Mouse (Mus musculus) B cell, adult (primary cell): ENCODE measurements around the gene Olfr825. TPM values are rescaled to one million over a fixed set of nuclear protein-coding genes. Genes with fewer than 3 reads are reported as not detected.

ENCODE experiments used
- total RNA-seq: library from RNA; stranded (reverse); gene quantifications from 4 replicates; pipeline ENCODE4 v1.2.4, GENCODE M21; 2023; ENCODE audit not compliant: inconsistent age

The Olfr825 gene
- total RNA-seq: not detected in 4 replicates

GRCm38 (mm10) chr10:130166666-130167065 lies at the start of gene Olfr825:
Olfr825 (minus strand) TSS chr10:130166766.

GRCm38 (mm10) chr10:130214303-130214702 lies 47.7 kb upstream of the Olfr825 start, which contains the start of gene Olfr827:
Olfr827 (minus strand) TSS chr10:130214403.

GRCm38 (mm10) chr10:130184086-130184485 lies 17.5 kb upstream of the Olfr825 start, which contains the start of gene Olfr826:
Olfr826 (minus strand) TSS chr10:130184186.

DNA sequence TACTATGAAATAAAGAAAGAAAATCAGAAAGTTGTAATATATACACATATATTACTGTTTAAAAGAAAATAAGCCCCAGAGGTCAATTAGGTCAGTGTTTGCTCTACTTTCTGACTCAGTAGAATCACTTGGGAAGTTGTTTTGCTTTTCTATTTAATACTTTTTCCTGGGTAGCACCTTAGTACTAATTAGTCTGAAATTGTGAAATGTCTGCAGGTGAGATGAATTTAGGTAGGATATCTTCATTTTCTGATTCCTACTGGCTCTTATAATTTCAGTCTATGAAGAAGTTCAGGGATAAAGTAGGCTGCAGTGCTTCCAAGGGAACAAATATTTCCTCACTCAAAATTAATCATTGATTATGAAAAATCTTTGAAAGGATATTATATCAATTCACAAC lies 36.7 kb downstream of the Olfr825 start, which contains the start of gene Olfr824:
Gene Olfr824 (minus strand): TSS at position 101 of the 400 bp plus-strand sequence.

DNA sequence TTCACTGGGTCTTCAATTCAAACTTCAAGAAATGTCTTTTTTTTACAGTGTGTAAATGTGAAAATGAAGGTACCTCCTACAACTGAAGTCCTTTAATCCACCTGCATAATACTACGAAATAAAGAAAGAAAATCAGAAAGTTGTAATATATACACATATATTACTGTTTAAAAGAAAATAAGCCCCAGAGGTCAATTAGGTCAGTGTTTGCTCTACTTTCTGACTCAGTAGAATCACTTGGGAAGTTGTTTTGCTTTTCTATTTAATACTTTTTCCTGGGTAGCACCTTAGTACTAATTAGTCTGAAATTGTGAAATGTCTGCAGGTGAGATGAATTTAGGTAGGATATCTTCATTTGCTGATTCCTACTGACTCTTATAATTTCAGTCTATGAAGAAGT lies 51.3 kb downstream of the Olfr825 start, which contains the start of gene Olfr823:
Gene Olfr823 (minus strand): TSS at position 101 of the 400 bp plus-strand sequence.

Other genes with a start within 250 kb of the Olfr825 start
- not detected in 4 replicates for gene Olfr818, start 217.7 kb downstream of the Olfr825 start, total RNA-seq
- gene Olfr819, start 199.5 kb downstream of the Olfr825 start, total RNA-seq: not detected in 4 replicates
- not detected in 4 replicates for gene Olfr247, start 190.6 kb downstream of the Olfr825 start, total RNA-seq
- not detected in 4 replicates for gene Gm10310, start 181.7 kb downstream of the Olfr825 start, total RNA-seq
- gene Olfr820, start 154.1 kb downstream of the Olfr825 start, total RNA-seq: not detected in 4 replicates
- gene Olfr821, start 136.4 kb downstream of the Olfr825 start, total RNA-seq: not detected in 4 replicates
- gene Olfr822, start 95.6 kb downstream of the Olfr825 start, total RNA-seq: not detected in 4 replicates
- not detected in 4 replicates for gene Olfr823, start 51.4 kb downstream of the Olfr825 start, total RNA-seq
- gene Olfr824, start 36.8 kb downstream of the Olfr825 start, total RNA-seq: not detected in 4 replicates
- gene Olfr826, start 17.4 kb upstream of the Olfr825 start, total RNA-seq: not detected in 4 replicates
- not detected in 4 replicates for gene Olfr827, start 47.6 kb upstream of the Olfr825 start, total RNA-seq
- 0.15 to 0.29 TPM (median 0.18 TPM) in 4 replicates for gene Neurod4, start 113.5 kb upstream of the Olfr825 start, total RNA-seq
- gene Tespa1, start 156.1 kb upstream of the Olfr825 start, total RNA-seq: 70.4 to 81.9 TPM (median 78.9 TPM) in 4 replicates
- not detected in 4 replicates for gene Vmn2r84, start 227.6 kb upstream of the Olfr825 start, total RNA-seq